Mouse (Mus musculus) macrophage (primary cell): Measurements from ENCODE around the gene Nudt9. TPM values are rescaled to one million over a fixed set of nuclear protein-coding genes. Genes with fewer than 3 reads are reported as not detected.

Source experiments
- H3K27ac ChIP-seq: fragments of 350-480 bp; formaldehyde crosslinking; 2 replicates; pipeline ENCODE4 v1.9.0; 2021
- H3K36me3 ChIP-seq: fragments of 350-480 bp; formaldehyde crosslinking; 2 replicates; pipeline ENCODE4 v1.9.0; 2021; ENCODE audit errors: inconsistent target
- H3K4me3 ChIP-seq: fragments of 350-480 bp; formaldehyde crosslinking; 2 replicates; pipeline ENCODE4 v1.9.0; 2021; ENCODE audit errors: inconsistent target
- H3K79me2 ChIP-seq: fragments of 350-480 bp; formaldehyde crosslinking; 2 replicates; pipeline ENCODE4 v1.9.0; 2021; ENCODE audit errors: inconsistent target
- WGBS: methylation state at CpG from one replicate; pipeline ENCODE4 v1.1.7; 2026; ENCODE audit warnings: inconsistent platforms; ENCODE audit not compliant: missing documents; 5-methylcytosine and 5-hydroxymethylcytosine counted together
- polyA plus RNA-seq: library from polyadenylated mRNA; stranded (reverse); fragments of 250-400 nt; gene quantifications from 3 replicates; pipeline ENCODE4 v1.2.4, GENCODE M21; 2018; ENCODE audit warnings: inconsistent platforms
- total RNA-seq, 78 experiments: library from RNA; depleted of rRNA; stranded (reverse); fragments of 250-400 nt; gene quantifications; 1 replicate in 9 of 78; 2 replicates in 24 of 78; 3 replicates in 43 of 78; 4 replicates in 2 of 78; pipeline ENCODE4 v1.2.4; 2018; ENCODE audit warnings: inconsistent platforms in 56 of 78

Nudt9 gene
- 10 to 100 TPM; 13.5 to 86.4 (median 26.6) TPM for total RNA-seq (2018; cell fraction: chromatin; rRNA removed)
- 100 to 1,000 TPM in 5 of 26 experiments, 10 to 100 TPM in 21; 81.7 to 146 (median 94.2) TPM for total RNA-seq (2018; cell fraction: cytosol; rRNA removed)
- total RNA-seq (2018; cell fraction: nucleus; rRNA removed): 100 to 1,000 TPM in 2 of 26 experiments, 10 to 100 TPM in 24; 36.6 to 102 (median 50.8) TPM
- polyA plus RNA-seq: 71.3 to 148 TPM (median 96.6 TPM) in 3 replicates

- Histone ChIP-seq H3K79me2 (peaks cover 33% of the 10 kb centered on the region), H3K4me3 (peak within 1 kb of the TSS; percentile 89), H3K27ac (peak within 1 kb of the TSS; percentile 85), H3K36me3 (peaks cover 17% of the 10 kb centered on the region)
- WGBS: 5% methylated on average over 90 of the region's 90 CpGs
Observed at GRCm38 (mm10) chr5:104046256-104047199, at the start of gene Nudt9. Gene Nudt9 (plus strand): TSS chr5:104046306.

- no peak overlapping the region for H3K4me3 ChIP-seq
- 67% methylated on average over 4 of the region's 5 CpGs for WGBS
- no peaks in the 10 kb centered on the region for H3K79me2 ChIP-seq
- no peak overlapping the region for H3K27ac ChIP-seq
- H3K36me3 ChIP-seq: peaks cover 35% of the 10 kb centered on the region
Observed at GRCm38 (mm10) chr5:103998739-103999138, 47.4 kb upstream of the Nudt9 start.

- H3K4me3 ChIP-seq: no peak overlapping the region
- no peak overlapping the region for H3K27ac ChIP-seq
- WGBS: 13% methylated on average over 5 of the region's 5 CpGs
- no peaks in the 10 kb centered on the region for H3K79me2 ChIP-seq
- H3K36me3 ChIP-seq: peaks cover 38% of the 10 kb centered on the region
Observed at GRCm38 (mm10) chr5:103999738-104000137, 46.4 kb upstream of the Nudt9 start.

GRCm38 (mm10) chr5:104002549-104003255 is 43.4 kb upstream of the Nudt9 start:
- no peak overlapping the region for H3K27ac ChIP-seq
- WGBS: 93% methylated on average over 18 of the region's 18 CpGs

GRCm38 (mm10) chr5:104003256-104003931 is 42.7 kb upstream of the Nudt9 start:
- H3K27ac ChIP-seq: no peak overlapping the region
- peaks cover 65% of the 10 kb centered on the region for H3K36me3 ChIP-seq
- 90% methylated on average over 15 of the region's 15 CpGs for WGBS

More at GRCm38 (mm10) chr5:104002549-104003255, 43.4 kb upstream of the Nudt9 start:
- Histone ChIP-seq H3K4me3 (no peak overlapping the region), H3K36me3 (peaks cover 58% of the 10 kb centered on the region), H3K79me2 (no peaks in the 10 kb centered on the region)

GRCm38 (mm10) chr5:104003955-104004354 is 42.2 kb upstream of the Nudt9 start:
- 100% methylated on average over 2 of the region's 2 CpGs for WGBS
- peaks cover 71% of the 10 kb centered on the region for H3K36me3 ChIP-seq
- no peak overlapping the region for H3K4me3 ChIP-seq

More at GRCm38 (mm10) chr5:104003256-104003931, 42.7 kb upstream of the Nudt9 start:
- H3K79me2 ChIP-seq: no peaks in the 10 kb centered on the region
- H3K4me3 ChIP-seq: no peak overlapping the region

GRCm38 (mm10) chr5:104006811-104007210 is 39.3 kb upstream of the Nudt9 start:
- H3K27ac ChIP-seq: no peak overlapping the region
- H3K36me3 ChIP-seq: peaks cover 78% of the 10 kb centered on the region
- H3K79me2 ChIP-seq: peaks cover 3% of the 10 kb centered on the region; the same call in 1 of the 2 replicates
- 92% methylated on average over 3 of the region's 3 CpGs for WGBS
- H3K4me3 ChIP-seq: no peak overlapping the region

More at GRCm38 (mm10) chr5:104003955-104004354, 42.2 kb upstream of the Nudt9 start:
- H3K27ac ChIP-seq: no peak overlapping the region
- no peaks in the 10 kb centered on the region for H3K79me2 ChIP-seq

- H3K4me3 ChIP-seq: no peak overlapping the region
- peaks cover 70% of the 10 kb centered on the region for H3K36me3 ChIP-seq
- H3K27ac ChIP-seq: no peak overlapping the region
- peaks cover 13% of the 10 kb centered on the region; the same call in 1 of the 2 replicates for H3K79me2 ChIP-seq
- WGBS: 87% methylated on average over 5 of the region's 5 CpGs
Observed at GRCm38 (mm10) chr5:104007801-104008200, 38.3 kb upstream of the Nudt9 start.

- H3K4me3 ChIP-seq: no peak overlapping the region
- H3K79me2 ChIP-seq: peaks cover 29% of the 10 kb centered on the region; the same call in 1 of the 2 replicates
- H3K36me3 ChIP-seq: peaks cover 58% of the 10 kb centered on the region
- WGBS: 100% methylated on average over 3 of the region's 3 CpGs
- no peak overlapping the region for H3K27ac ChIP-seq
Observed at GRCm38 (mm10) chr5:104009421-104009820, 36.7 kb upstream of the Nudt9 start.

- peaks cover 50% of the 10 kb centered on the region for H3K36me3 ChIP-seq
- no peak overlapping the region for H3K27ac ChIP-seq
- WGBS: 98% methylated on average over 7 of the region's 7 CpGs
- H3K79me2 ChIP-seq: peaks cover 37% of the 10 kb centered on the region; the same call in 1 of the 2 replicates
- H3K4me3 ChIP-seq: no peak overlapping the region
Observed at GRCm38 (mm10) chr5:104010261-104010660, 35.8 kb upstream of the Nudt9 start.

GRCm38 (mm10) chr5:104011419-104011818 is 34.7 kb upstream of the Nudt9 start:
- no peak overlapping the region for H3K4me3 ChIP-seq
- peaks cover 47% of the 10 kb centered on the region for H3K36me3 ChIP-seq
- H3K79me2 ChIP-seq: peaks cover 49% of the 10 kb centered on the region; the same call in 1 of the 2 replicates
- no peak overlapping the region for H3K27ac ChIP-seq

GRCm38 (mm10) chr5:104021597-104022378 is 24.3 kb upstream of the Nudt9 start, which contains the start of gene Hsd17b11:
Gene Hsd17b11 (minus strand): TSS chr5:104021919.
- Histone ChIP-seq H3K4me3 (peak within 1 kb of the TSS; percentile 57), H3K27ac (peak within 1 kb of the TSS; percentile 88)
- 2% methylated on average over 30 of the region's 31 CpGs for WGBS

GRCm38 (mm10) chr5:104022558-104022957 is 23.5 kb upstream of the Nudt9 start:
- H3K36me3 ChIP-seq: peaks cover 7% of the 10 kb centered on the region; the same call in 1 of the 2 replicates
- H3K79me2 ChIP-seq: peaks cover 37% of the 10 kb centered on the region
- peak overlapping the region; percentile 88 for H3K27ac ChIP-seq
- H3K4me3 ChIP-seq: peak overlapping the region; percentile 57
- WGBS: 45% methylated on average over 5 of the region's 5 CpGs

More at GRCm38 (mm10) chr5:104021597-104022378, 24.3 kb upstream of the Nudt9 start, which contains the start of gene Hsd17b11:
- H3K79me2 ChIP-seq: peaks cover 42% of the 10 kb centered on the region
- H3K36me3 ChIP-seq: peaks cover 7% of the 10 kb centered on the region; the same call in 1 of the 2 replicates
